Mouse (Mus musculus) E14TG2a.4 (cell line): ENCODE data around the gene Csk.
A peak's percentile ranks its signal among the peaks of the same experiment; 100 is the strongest.

Experiments used
- H3K27me3 ChIP-seq: 2 replicates; pipeline ENCODE4 v1.6.1; 2014; ENCODE audit warnings: low read length, control low read depth; ENCODE audit not compliant: insufficient read depth
- H3K36me3 ChIP-seq: 2 replicates; pipeline ENCODE4 v1.6.1; 2014; ENCODE audit warnings: low read length, control low read depth; ENCODE audit not compliant: insufficient read depth
- H3K4me1 ChIP-seq: replicated peaks from 2 replicates; pipeline ENCODE4 v1.6.1; 2014; ENCODE audit warnings: low read depth, low read length, control low read depth
- H3K4me3 ChIP-seq: replicated peaks from 2 replicates; pipeline ENCODE4 v1.5.1; 2014; ENCODE audit warnings: mild to moderate bottlenecking, low read length
- H3K9me3 ChIP-seq: 2 replicates; pipeline ENCODE4 v1.6.1; 2014; ENCODE audit warnings: low read length, control low read depth
- CTCF ChIP-seq: conservative IDR thresholded peaks from 2 replicates; pipeline ENCODE4 v1.5.1; 2014; ENCODE audit warnings: low read length
- NANOG ChIP-seq: IDR thresholded peaks from 2 replicates; pipeline ENCODE4 v1.6.1; 2014; ENCODE audit warnings: borderline replicate concordance, low read length, mixed read lengths
- POU5F1 ChIP-seq: IDR thresholded peaks from 2 replicates; pipeline ENCODE4 v1.6.1; 2014; ENCODE audit warnings: low read length, borderline replicate concordance

Gene Csk

GRCm38 (mm10) chr9:57653283-57653682, at the start of gene Csk:
Gene Csk (minus strand): TSS chr9:57653631.
- Histone ChIP-seq H3K9me3 (no peaks in the 10 kb centered on the region), H3K4me1 (peaks cover 54% of the 10 kb centered on the region), H3K4me3 (peak within 1 kb of the TSS; percentile 68), H3K27me3 (peaks cover 17% of the 10 kb centered on the region), H3K36me3 (no peaks in the 10 kb centered on the region)
- no peak for TF ChIP-seq POU5F1
- no peak for TF ChIP-seq CTCF
- TF ChIP-seq NANOG, result no peak

- H3K4me1 ChIP-seq, result peaks cover 32% of the 10 kb centered on the region
- H3K27me3 ChIP-seq, result peaks cover 68% of the 10 kb centered on the region
- H3K4me3 ChIP-seq, result no peak overlapping the region
- TF ChIP-seq NANOG, result no peak
- TF ChIP-seq CTCF, result no peak
- TF ChIP-seq POU5F1, result no peak
- H3K36me3 ChIP-seq, result no peaks in the 10 kb centered on the region
- no peaks in the 10 kb centered on the region for H3K9me3 ChIP-seq
These were observed 45.2 kb upstream of the Csk start for GRCm38 (mm10) chr9:57698466-57699150.

GRCm38 (mm10) chr9:57697380-57697779, 43.9 kb upstream of the Csk start:
- Histone ChIP-seq H3K9me3 (no peaks in the 10 kb centered on the region), H3K4me3 (peak overlapping the region; percentile 75; the same call in 1 of the 2 replicates), H3K27me3 (peaks cover 75% of the 10 kb centered on the region), H3K36me3 (no peaks in the 10 kb centered on the region), H3K4me1 (peaks cover 31% of the 10 kb centered on the region)
- TF ChIP-seq CTCF, result no peak
- no peak for TF ChIP-seq NANOG
- no peak for TF ChIP-seq POU5F1

DNA sequence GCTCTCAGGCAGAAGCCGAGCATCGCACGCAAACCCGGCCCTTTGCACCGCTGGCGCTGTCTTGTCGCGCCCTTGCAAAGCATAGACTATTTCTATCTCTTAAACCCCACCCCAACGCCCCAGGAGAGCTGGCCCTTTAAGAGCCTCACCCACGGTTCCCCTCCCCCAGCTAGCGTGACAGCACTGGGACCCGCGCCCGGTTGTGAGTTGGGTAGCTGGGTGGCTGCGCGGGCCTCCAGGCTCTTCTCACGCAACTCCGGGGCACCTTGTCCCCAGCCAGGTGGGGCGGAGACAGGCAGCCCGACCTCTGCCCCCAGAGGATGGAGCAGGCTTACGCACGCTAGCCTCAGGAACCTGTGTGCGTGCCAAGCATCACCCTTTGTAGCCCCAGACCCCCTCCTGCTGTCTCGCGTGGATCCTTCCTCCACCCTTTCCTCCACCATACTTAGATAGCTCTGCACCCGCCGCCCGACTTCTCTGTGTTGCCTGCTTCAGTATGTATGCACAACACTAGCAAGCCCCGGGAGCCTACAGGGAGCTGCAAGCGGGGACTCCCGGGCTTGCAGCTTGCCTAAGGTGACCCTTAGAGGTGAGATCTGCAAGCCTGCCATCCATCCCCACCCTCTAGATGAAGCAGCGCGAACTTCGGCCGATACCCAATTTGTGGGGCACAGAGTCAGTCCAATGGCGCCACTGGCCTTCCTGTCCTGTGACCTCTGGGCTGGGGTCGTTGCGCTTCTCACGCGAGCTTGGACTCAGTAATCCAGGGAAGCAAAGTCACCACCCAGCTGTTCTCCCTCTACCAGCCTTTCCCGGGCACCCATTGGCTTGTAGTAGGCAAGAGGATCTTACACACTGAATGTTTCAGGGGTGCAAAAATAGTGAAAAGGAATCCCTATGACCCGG, 43.2 kb upstream of the Csk start:
- Histone ChIP-seq H3K4me3 (peak overlapping the region; percentile 75), H3K4me1 (peaks cover 23% of the 10 kb centered on the region), H3K27me3 (peaks cover 77% of the 10 kb centered on the region), H3K36me3 (no peaks in the 10 kb centered on the region), H3K9me3 (no peaks in the 10 kb centered on the region)
- no peak for TF ChIP-seq NANOG
- no peak for TF ChIP-seq CTCF
- TF ChIP-seq POU5F1, result no peak

DNA sequence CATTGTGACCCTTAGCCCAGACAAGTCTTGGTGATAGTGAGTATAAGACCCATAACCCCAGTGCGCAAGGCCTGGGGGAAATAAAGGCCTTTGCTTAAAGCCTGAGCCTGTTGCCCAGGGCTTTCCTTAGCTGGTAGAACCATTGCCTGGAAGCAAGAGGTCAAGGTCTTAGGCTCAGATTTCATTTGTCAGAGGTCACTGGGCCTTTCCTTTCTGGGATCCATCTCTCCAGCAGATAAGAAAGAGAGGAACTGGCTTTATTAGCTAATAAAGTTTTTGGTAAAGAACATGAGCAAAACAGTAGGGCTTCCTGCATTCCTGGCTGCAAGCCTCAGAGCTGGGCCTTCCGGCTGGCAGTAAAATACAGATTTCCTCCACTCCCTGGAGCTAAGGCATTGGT, 40.7 kb upstream of the Csk start:
- no peak for TF ChIP-seq CTCF
- TF ChIP-seq NANOG, result no peak
- no peak for TF ChIP-seq POU5F1
- Histone ChIP-seq H3K9me3 (no peaks in the 10 kb centered on the region), H3K4me3 (no peak overlapping the region), H3K27me3 (peaks cover 69% of the 10 kb centered on the region), H3K4me1 (peaks cover 21% of the 10 kb centered on the region), H3K36me3 (no peaks in the 10 kb centered on the region)

DNA sequence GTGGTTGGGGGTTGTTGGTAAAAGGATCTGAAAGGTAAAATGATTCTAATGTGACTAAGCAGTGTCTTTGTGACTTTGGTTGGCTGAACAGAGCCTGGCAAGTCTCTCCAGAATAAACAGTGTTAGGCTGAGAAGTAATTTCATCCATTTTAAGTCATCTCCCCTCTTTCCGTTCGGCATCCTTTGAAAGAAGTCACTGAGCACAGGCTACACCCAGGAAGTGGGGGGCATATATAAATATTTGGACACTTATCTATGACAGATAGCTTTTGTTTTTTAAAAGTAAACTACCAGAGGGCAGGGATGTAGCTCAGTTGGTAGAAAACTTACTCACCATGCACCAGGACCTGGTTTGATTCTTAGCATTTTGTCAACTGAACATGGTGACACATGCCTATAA, 35.2 kb upstream of the Csk start:
- H3K4me3 ChIP-seq, result no peak overlapping the region
- H3K9me3 ChIP-seq, result no peaks in the 10 kb centered on the region
- peaks cover 16% of the 10 kb centered on the region for H3K27me3 ChIP-seq
- no peaks in the 10 kb centered on the region for H3K36me3 ChIP-seq
- TF ChIP-seq CTCF, result no peak
- no peak for TF ChIP-seq POU5F1
- no peak for TF ChIP-seq NANOG
- H3K4me1 ChIP-seq, result no peaks in the 10 kb centered on the region

- Histone ChIP-seq H3K36me3 (no peaks in the 10 kb centered on the region), H3K4me1 (no peaks in the 10 kb centered on the region), H3K4me3 (no peak overlapping the region), H3K9me3 (no peaks in the 10 kb centered on the region), H3K27me3 (peaks cover 13% of the 10 kb centered on the region)
- TF ChIP-seq POU5F1, result no peak
- peak; percentile 57 for TF ChIP-seq CTCF
- TF ChIP-seq NANOG, result no peak
These were observed 34.7 kb upstream of the Csk start for GRCm38 (mm10) chr9:57688158-57688557.

- no peak for TF ChIP-seq NANOG
- no peak for TF ChIP-seq POU5F1
- TF ChIP-seq CTCF, result no peak
- Histone ChIP-seq H3K4me1 (no peaks in the 10 kb centered on the region), H3K36me3 (no peaks in the 10 kb centered on the region), H3K27me3 (peaks cover 12% of the 10 kb centered on the region), H3K4me3 (no peak within 1 kb of the TSS), H3K9me3 (no peaks in the 10 kb centered on the region)
These were observed 34.3 kb upstream of the Csk start, which contains the start of gene Cyp1a1 for GRCm38 (mm10) chr9:57687751-57688150. Gene Cyp1a1 (plus strand): TSS chr9:57687928.
